Mouse (Mus musculus): ENCODE measurements at regions not wholly inside any gene's neighbourhood (a gene's known extent, or its start where the extent isn't known, plus 50 kb on each side); places are given as distances from the start of the nearest gene placed in this dataset.

DNA sequence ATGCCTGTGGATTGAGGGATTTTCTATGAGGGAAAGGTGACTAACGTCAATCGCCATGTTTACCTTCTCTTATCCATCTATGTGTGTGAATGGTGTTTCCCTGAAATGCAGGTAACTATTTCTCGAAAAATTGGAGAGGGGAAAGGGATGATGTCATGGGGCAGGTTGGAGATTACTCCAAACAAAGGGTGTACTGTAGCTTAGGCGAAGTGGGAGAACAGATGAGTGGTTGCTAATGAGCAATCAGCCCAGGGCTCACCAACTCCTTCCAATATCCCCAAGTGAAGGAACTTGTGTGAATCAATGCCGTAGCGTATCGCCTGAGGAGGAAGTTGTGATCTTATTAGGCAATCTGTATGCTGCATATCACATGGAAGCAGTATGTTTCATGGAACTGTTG lies 133.2 kb downstream of the Klf5 start:
- DNase-seq: no peak

DNA sequence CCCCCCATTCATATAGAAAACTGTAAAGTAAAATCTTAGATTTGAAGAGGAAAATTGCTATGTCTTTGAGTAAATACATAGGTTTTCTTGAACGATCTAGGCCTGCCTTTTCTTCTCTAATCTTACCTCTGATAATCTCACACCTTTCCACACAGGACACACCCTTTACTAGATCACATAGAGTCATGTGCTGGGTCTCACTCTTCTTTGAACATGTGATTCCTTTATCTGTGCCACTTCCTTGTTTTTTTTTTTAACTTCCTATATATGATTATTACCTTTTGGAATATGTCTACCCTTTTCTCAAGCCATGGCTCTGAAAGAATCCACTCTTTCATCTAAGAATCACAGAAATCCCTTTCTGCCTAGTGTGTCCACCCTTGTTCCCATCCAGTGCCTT lies 136.2 kb downstream of the Klf5 start:
- DNase-seq: no peak

- DNase-seq: no peak
These were observed 137.0 kb downstream of the Klf5 start for GRCm38 (mm10) chr14:99435512-99435911.

GRCm38 (mm10) chr14:99436051-99436450 lies 137.6 kb downstream of the Klf5 start:
- no peak for DNase-seq

DNA sequence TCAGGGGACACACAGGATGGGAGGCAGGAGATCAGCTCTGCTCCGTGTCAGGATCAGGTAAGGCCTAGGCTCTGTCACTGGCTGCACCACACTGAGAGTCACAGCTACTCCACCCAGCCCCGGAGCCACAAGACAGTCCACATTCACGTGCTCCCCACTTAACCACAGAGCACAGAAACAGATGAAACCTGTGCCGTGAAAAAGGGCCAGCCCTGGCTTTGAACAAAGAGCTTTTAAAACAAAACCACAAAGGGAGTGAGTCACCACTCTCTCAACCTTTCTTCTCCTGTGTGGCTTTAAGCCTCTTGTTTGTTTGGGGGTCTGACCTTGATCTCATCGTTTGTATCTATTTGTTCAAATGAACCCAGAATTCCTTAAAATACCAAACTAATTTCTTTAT lies 150.6 kb downstream of the Klf5 start:
- DNase-seq: no peak

DNA sequence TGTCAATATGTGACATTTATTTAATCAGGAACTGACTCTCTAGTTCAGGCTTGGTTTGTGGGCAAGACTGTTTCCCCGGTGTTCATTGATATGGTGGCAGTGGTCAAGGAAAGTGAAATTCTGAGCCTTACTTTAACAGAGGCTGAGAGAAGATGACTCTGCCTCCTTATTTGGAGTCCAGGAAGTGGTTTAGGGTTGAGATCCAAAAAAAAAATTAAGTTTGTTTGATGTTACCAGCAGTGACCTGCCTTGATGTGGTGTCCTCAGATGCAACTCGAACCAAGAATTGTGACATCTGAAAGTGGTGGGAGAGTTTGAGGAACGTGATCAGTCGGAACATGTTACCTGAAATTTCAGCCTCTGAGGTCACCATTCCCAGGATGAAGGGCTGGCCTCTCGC lies 151.4 kb downstream of the Klf5 start:
- no peak for DNase-seq

- DNase-seq: peak; percentile 66 to 72
These were observed 152.8 kb downstream of the Klf5 start for GRCm38 (mm10) chr14:99451110-99451795.

- DNase-seq: no peak
These were observed 155.4 kb downstream of the Klf5 start for GRCm38 (mm10) chr14:99453916-99454315.

- no peak for DNase-seq
These were observed 158.1 kb downstream of the Klf5 start for GRCm38 (mm10) chr14:99456555-99456954.

GRCm38 (mm10) chr14:99457573-99457972 lies 159.1 kb downstream of the Klf5 start:
- DNase-seq: no peak

- peak; percentile 20 to 37 for DNase-seq
These were observed 173.6 kb downstream of the Klf5 start for GRCm38 (mm10) chr14:99472111-99472510.

- no peak for DNase-seq
These were observed 176.8 kb downstream of the Klf5 start for GRCm38 (mm10) chr14:99475271-99475670.

GRCm38 (mm10) chr14:99480325-99481077 lies 182.0 kb downstream of the Klf5 start:
- no peak for DNase-seq

DNA sequence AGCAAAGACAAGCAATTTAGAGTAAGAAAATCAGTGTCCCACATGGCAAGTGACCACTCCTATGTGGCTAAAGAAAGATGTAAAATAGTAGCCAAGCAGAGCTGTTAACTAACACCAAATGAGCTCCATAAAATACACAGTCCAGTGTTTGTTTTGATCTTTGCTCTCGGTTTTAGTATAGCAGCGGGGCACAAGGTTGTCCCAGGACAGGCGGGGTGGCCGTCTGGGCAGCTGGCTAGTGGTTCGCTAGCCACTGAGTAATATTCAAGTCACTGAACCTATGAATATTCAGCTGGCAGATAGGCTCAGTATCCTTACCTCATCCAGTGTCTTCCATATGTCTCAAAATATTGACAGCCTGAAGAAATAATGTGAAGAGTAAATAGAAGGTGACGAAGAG lies 189.5 kb downstream of the Klf5 start:
- no peak for DNase-seq

- no peak for DNase-seq
These were observed 194.7 kb downstream of the Klf5 start for GRCm38 (mm10) chr14:99493197-99493596.

DNA sequence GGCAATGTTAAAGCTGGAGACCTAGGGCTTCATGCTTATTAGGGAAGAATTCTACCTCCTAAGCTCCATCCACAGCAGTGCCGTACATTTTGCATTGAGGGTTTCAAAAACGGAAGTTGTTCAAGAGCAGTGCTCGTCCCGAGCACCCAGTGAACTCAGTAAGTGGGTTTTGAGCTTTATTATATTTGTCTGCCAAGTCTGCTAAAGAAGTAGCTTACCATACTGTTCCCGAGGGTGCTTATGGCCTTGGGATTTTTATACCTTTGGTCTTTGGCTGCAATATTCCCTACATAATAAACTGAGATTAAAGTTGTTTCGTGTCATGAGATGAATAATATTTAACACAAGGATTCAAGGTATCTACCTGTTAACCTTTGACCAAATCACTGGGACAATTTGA lies 195.2 kb downstream of the Klf5 start:
- no peak for DNase-seq

DNA sequence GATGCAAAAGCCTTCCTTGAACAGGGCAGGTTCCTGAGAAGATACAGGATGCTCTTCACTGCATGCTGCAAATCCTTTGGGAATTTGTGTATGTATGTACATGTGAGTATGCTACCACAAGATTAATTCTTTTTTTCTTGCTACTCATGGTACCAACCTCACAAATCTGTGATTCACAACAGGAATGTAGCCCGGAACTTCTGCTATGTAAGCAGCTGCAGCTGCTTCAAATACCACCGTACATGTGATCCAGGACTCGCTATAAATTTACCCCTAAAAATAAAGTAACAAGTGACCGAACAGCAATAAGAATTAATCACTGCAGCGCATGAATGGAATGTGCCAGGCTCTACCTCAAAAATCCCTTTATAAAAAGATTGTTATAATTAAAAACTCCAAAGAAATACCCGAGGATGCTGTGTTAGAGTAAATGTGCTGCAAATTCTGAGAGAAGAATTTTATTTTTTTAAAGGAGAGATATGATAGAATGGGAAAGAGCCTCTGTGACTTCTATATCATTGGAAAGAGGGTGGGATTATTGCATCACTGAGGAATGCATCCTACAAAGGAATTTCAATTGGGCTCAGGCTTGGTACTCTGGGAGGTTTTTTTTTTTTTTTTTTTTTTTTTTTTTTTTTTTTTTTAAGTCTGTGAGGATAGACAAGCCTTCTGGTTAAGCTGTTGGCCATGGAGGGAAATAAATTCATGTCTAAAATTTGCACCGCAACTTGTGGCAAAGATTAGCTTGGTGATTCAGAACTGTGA lies 201.2 kb downstream of the Klf5 start:
- DNase-seq: no peak

DNA sequence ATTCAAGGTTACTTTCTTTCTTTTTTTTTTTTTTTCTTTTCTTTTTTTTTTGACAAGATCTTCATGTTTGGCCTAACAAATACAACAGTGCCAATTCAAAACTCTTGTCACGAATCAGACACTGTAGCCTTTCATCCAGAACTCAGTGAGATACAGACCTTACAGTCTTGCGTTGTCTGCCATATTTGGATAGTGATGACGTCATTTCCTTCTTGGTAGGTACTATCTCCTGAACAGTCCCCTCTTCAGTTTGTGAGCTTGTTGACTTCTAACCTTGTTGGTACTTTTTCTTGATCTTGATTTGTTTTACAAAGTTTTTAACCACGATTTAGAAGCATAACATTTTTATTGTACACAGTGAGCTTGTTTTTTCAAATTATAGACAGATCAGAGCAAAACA lies 206.4 kb downstream of the Klf5 start:
- DNase-seq: no peak

DNA sequence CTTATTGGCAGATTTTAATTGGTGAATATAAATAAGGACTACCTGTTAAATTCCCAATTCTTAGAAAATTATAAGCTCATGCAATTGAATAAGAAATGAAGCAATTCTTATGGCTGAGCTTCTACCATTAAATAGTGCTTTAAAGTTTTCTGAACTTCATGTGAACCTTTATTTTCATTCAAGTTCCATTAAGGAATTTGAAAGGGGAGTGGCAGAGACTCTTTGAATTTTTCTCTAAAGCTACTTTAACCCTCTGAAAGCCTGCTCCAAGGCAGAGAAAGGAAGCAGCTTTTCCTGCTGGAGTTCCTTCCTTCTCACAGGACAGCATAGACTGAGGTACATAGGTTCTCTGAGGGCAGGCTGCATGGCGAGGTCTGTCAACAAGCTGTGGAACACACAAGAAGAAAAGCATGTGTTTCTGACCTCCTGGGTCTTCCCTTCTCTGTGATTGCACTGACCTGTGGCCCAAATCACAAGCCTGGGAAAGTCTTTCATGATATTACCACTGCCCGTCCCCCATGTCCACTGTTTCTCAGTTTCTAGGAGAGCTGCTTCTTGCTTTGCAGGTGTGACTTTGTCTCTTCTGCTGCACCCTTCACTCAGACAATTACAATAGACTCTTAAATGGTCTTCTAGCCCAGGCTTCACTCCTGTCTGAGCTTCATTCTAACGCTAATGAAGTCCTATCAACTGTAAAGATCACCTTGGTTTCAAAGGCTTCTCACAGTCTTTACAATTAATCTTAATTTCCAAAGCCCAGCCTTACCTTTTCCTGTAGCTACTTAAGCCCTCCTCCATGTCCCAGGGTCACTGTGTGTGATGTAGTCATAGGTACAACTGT lies 211.4 kb downstream of the Klf5 start:
- no peak for DNase-seq

GRCm38 (mm10) chr14:99515474-99515873 lies 217.0 kb downstream of the Klf5 start:
- DNase-seq: no peak

DNA sequence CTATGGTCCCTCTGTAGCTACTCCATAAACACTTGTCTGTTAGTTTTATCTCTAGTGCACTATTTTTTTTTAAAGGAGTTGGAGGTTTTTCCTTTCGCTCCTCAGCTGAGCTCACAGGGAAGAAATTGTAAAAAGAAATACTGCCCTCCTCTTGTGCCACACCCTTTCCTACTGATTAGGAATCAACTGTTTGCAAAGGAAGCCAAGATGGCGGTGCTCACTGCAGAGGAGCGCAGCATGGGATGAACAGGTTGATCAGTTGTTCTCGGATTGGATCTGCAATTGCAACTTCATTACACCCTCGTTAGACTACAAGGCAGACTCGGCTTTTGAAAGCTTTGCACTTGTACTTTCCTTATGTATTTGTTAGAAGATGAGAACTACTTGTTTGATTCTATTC lies 218.2 kb downstream of the Klf5 start:
- DNase-seq: no peak

GRCm38 (mm10) chr14:99520343-99520742 lies 221.9 kb downstream of the Klf5 start:
- DNase-seq: no peak
